Mouse (Mus musculus): Measurements from ENCODE around the gene Olfr322. TPM values are rescaled to one million over a fixed set of nuclear protein-coding genes. Genes with fewer than 3 reads are reported as not detected.

The Olfr322 gene
- polyA plus RNA-seq (2021; fragmentation: Nextera tagmentation): not detected in 2 replicates
- long read RNA-seq, experiment 1: 0 reads
- long read RNA-seq, experiment 2: 0 reads

DNA sequence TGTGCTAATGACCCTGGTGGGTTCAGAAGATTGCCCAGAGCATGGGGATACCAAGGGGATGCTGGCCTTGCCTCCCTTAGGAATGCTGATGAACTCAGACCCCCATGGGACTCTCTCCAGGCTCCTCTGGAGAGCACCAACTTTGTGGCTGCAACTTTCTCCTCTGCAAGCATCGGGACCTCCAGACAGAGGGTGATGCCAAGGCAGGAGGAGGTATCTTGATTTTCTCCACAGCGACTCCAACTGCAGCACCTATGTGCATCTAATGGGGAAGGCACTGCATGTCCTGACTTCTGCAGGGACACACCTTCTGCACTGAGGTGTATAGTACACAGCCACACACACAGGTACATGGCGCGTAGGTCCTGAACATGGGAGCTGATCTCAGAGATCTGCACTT lies at the start of gene Olfr322:
TSS of gene Olfr322 (plus strand) at position 187 of the 400 bp plus-strand sequence.

DNA sequence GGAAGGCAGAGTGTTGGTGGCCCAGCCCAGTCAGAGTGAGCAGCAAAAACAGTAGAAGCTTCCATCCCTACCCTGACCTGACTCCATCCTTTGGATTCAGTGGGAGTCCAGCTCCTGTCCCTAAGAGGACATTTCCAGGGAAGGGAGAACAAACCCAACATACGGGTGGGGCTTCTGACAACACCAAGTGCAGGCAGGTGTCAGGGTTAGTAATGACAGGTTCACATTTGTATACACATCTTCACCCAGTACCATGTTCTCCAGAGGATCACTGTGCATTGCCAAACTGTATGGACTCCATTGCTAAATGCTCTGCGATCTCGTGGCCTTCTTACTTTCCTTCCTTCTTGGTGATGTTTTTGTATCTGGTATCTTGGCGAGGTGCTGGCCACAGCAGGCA lies 42.6 kb upstream of the Olfr322 start, which contains the start of gene 2210407C18Rik:
TSS of gene 2210407C18Rik (minus strand) at position 101 of the 400 bp plus-strand sequence.

DNA sequence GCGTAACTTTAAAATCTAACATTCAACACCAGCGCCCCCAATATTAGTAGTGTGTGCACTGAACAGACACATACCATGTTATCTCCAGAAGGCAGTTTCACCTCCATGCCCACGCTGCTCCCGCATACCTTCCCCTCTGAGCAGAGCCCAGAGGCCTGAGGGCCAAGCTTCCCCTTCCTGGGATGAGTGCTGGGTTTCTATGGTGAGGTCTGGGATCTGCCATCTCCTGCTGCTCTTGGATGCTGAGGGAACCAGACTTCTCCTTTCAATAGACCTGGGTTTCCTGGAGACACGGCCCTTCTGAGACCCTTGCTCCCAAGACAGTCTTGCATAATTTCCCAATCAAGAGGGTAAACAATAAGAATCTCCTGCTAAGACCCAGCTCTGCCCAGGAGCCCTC lies 28.2 kb upstream of the Olfr322 start, which contains the start of gene Olfr323:
TSS of gene Olfr323 (minus strand) at position 101 of the 400 bp plus-strand sequence.

DNA sequence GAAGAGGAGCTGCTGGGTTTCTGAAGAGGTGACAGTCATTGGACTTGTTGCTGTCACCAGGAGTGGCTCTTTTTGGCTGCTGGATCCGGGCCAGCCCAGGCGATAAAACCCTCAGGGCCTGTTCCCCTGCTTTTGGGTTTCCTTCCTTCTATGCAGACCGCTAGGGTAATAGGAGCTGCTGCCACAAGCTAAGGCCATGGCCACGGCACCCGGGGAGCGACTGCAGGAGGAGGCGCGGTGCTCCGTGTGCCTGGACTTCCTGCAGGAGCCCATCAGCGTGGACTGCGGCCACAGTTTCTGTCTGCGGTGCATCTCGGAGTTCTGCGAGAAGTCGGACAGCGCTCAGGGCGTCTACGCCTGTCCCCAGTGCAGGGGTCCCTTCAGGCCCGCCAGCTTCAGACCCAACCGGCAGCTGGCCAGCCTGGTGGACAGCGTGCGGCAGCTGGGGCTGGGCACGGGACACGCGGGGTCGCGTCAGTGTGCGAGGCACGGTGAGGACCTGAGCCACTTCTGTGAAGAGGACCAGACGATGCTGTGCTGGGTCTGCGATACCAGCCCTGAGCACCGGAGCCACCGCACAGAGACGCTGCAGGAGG lies 18.2 kb upstream of the Olfr322 start, which contains the start of gene Trim58:
TSS of gene Trim58 (plus strand) at position 194 of the 596 bp plus-strand sequence.

DNA sequence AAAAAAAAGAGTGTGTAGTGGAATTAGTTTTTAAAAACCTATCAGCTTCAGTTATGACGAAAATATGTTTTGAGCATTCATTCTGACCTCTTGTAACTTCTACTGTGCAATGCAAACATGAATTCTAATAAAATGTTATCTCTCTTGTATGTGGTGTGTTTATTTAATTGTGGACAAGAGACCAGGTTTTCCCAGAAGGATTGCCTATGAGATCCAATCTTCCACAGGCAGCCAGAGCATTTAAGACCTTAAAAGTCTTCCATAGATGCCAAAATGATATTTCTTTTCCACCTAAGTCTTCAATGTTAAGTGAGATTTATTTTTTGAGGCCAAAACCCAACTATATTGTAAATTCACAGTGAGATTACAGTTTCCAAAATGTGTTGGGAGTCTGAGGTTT lies 22.2 kb downstream of the Olfr322 start, which contains the start of gene Olfr320:
TSS of gene Olfr320 (plus strand) at position 301 of the 400 bp plus-strand sequence.

DNA sequence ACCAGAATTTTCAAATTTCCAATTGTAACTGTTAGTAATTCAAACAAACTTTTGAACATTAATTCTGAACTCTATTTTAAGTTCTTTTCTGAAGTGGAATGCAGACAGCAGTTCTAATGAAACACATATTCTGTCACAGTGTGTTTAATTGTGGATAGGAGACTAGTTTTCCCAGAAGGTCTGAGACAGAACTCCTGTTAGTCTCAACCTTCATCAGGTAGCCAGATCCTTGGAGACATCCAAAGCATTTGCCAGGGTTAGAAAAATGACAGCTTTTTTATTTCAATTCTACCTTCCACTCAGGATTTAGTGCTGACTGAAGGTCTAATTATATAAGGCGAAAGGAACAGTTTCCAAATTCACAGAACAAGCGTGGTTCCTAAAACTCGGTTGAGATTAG lies 40.3 kb downstream of the Olfr322 start, which contains the start of gene Olfr319:
TSS of gene Olfr319 (plus strand) at position 301 of the 400 bp plus-strand sequence.

Other genes starting within 250 kb of the Olfr322 start
- gene 1810065E05Rik, start 237.7 kb upstream of the Olfr322 start, polyA plus RNA-seq (2021; fragmentation: Nextera tagmentation): not detected in 2 replicates
- gene Gm12253, start 226.2 kb upstream of the Olfr322 start, polyA plus RNA-seq (2021; fragmentation: Nextera tagmentation): not detected in 2 replicates
- gene Lypd9, start 205.9 kb upstream of the Olfr322 start, polyA plus RNA-seq (2021; fragmentation: Nextera tagmentation): not detected in 2 replicates
- gene Olfr30, start 196.5 kb upstream of the Olfr322 start, polyA plus RNA-seq (2021; fragmentation: Nextera tagmentation): not detected in 2 replicates
- not detected in 2 replicates for gene Olfr332, start 166.2 kb upstream of the Olfr322 start, polyA plus RNA-seq (2021; fragmentation: Nextera tagmentation)
- not detected in 2 replicates for gene Olfr331, start 156.2 kb upstream of the Olfr322 start, polyA plus RNA-seq (2021; fragmentation: Nextera tagmentation)
- not detected in 2 replicates for gene Olfr330, start 123.9 kb upstream of the Olfr322 start, polyA plus RNA-seq (2021; fragmentation: Nextera tagmentation)
- not detected in 2 replicates for gene Olfr329-ps, start 112.4 kb upstream of the Olfr322 start, polyA plus RNA-seq (2021; fragmentation: Nextera tagmentation)
- gene Olfr328, start 103.1 kb upstream of the Olfr322 start, polyA plus RNA-seq (2021; fragmentation: Nextera tagmentation): not detected in 2 replicates
- not detected in 2 replicates for gene Olfr224, start 88.2 kb upstream of the Olfr322 start, polyA plus RNA-seq (2021; fragmentation: Nextera tagmentation)
- gene Olfr325, start 81.1 kb upstream of the Olfr322 start, polyA plus RNA-seq (2021; fragmentation: Nextera tagmentation): not detected in 2 replicates
- not detected in 2 replicates for gene Olfr324, start 63.7 kb upstream of the Olfr322 start, polyA plus RNA-seq (2021; fragmentation: Nextera tagmentation)
- not detected in 2 replicates for gene 2210407C18Rik, start 42.7 kb upstream of the Olfr322 start, polyA plus RNA-seq (2021; fragmentation: Nextera tagmentation)
- not detected in 2 replicates for gene Olfr323, start 28.3 kb upstream of the Olfr322 start, polyA plus RNA-seq (2021; fragmentation: Nextera tagmentation)
- not detected in 2 replicates for gene Trim58, start 18.3 kb upstream of the Olfr322 start, polyA plus RNA-seq (2021; fragmentation: Nextera tagmentation)
- not detected in 2 replicates for gene Olfr320, start 22.3 kb downstream of the Olfr322 start, polyA plus RNA-seq (2021; fragmentation: Nextera tagmentation)
- gene Olfr319, start 40.4 kb downstream of the Olfr322 start, polyA plus RNA-seq (2021; fragmentation: Nextera tagmentation): not detected in 2 replicates
- gene Olfr318, start 65.2 kb downstream of the Olfr322 start, polyA plus RNA-seq (2021; fragmentation: Nextera tagmentation): not detected in 2 replicates
- 0.09 and 0.13 TPM in 2 replicates for gene Olfr317, start 80.4 kb downstream of the Olfr322 start, polyA plus RNA-seq (2021; fragmentation: Nextera tagmentation)
- gene Olfr316, start 94.0 kb downstream of the Olfr322 start, polyA plus RNA-seq (2021; fragmentation: Nextera tagmentation): 0.67 and 0.89 TPM in 2 replicates
- gene Olfr315, start 114.4 kb downstream of the Olfr322 start, polyA plus RNA-seq (2021; fragmentation: Nextera tagmentation): not detected in 2 replicates
- not detected in 2 replicates for gene Olfr314, start 124.2 kb downstream of the Olfr322 start, polyA plus RNA-seq (2021; fragmentation: Nextera tagmentation)
- 28.9 and 30.2 TPM in 2 replicates for gene Fam183b, start 143.2 kb downstream of the Olfr322 start, polyA plus RNA-seq (2021; fragmentation: Nextera tagmentation)
- gene Olfr313, start 156.2 kb downstream of the Olfr322 start, polyA plus RNA-seq (2021; fragmentation: Nextera tagmentation): not detected in 2 replicates
- not detected in 2 replicates for gene Olfr312, start 170.5 kb downstream of the Olfr322 start, polyA plus RNA-seq (2021; fragmentation: Nextera tagmentation)
- not detected in 2 replicates for gene Olfr311, start 180.5 kb downstream of the Olfr322 start, polyA plus RNA-seq (2021; fragmentation: Nextera tagmentation)
- 3.5 and 3.9 TPM in 2 replicates for gene Gm12258, start 188.4 kb downstream of the Olfr322 start, polyA plus RNA-seq (2021; fragmentation: Nextera tagmentation)
- 3.4 and 4.0 TPM in 2 replicates for gene 2810021J22Rik, start 208.4 kb downstream of the Olfr322 start, polyA plus RNA-seq (2021; fragmentation: Nextera tagmentation)
- 6.0 and 6.7 TPM in 2 replicates for gene Zfp39, start 245.4 kb downstream of the Olfr322 start, polyA plus RNA-seq (2021; fragmentation: Nextera tagmentation)